Mouse (Mus musculus): ENCODE measurements around the gene Spns1. TPM values are rescaled to one million over a fixed set of nuclear protein-coding genes. Genes with fewer than 3 reads are reported as not detected.
"Not testable (repeated sequence)": the region's sequence is repeated elsewhere in the genome, so short reads cannot be mapped to it uniquely, and the experiment has no call there.

Gene Spns1
- polyA plus RNA-seq, 1 experiment from 2014 or later, result 73.0 TPM

DNA sequence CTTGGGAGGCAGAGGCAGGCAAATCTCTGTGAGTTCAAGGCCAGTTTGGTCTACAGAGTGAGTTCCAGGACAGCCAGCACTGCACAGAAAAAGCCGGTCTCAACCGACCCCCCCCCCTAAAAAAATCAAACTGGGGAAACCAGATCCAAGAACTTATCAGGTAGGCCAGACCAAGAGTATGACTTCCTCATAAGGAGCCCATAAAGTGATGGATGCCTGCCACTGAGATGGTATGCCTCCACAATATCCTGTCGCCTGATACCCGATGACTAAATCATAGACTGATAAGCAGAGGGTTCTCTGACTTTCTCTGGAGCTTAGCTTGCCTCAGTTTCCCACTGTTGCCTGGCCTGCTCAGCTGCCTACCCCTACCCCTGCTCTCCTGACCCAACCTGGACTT, 20.6 kb upstream of the Spns1 start:
- no peak overlapping the region for H3K4me2 ChIP-seq
- H3K27me3 ChIP-seq, result 0 out of 2 replicates have a peak, but pooled peaks cover 3% of the 10 kb centered on the region
- WGBS, result 94% methylated on average over 4 of the region's 4 CpGs
- H3K27ac ChIP-seq (replicated peaks), result no peak overlapping the region
- H3K36me3 ChIP-seq, result no peaks in the 10 kb centered on the region
- H3K4me3 ChIP-seq, result no peak overlapping the region
- ATAC-seq (ENCODE audit: low read depth), result no peak
- H3K9me3 ChIP-seq, result no peaks in the 10 kb centered on the region
- peaks cover 15% of the 10 kb centered on the region for H3K4me1 ChIP-seq (replicated peaks)
- no peak overlapping the region for H3K9ac ChIP-seq

DNA sequence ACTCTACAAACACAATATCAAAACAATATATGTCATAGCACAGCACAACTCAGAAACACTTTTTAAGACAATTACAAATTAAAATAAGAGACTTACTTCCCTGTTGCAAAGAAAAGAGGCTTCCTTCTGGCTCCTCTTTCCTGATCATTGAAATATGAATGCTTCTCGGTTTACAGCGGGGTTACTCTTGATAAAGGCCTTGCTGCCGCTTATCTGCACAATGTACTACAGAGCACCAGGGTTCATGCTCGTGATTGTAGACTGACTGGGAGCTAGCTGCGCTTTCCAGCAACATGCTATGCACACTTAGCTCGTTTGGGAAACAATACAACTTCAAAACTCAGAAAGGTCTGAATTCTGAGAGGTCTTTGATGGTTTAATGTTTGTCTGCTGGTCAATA, 20.0 kb upstream of the Spns1 start:
- no peak for ATAC-seq (ENCODE audit: low read depth)
- 60% methylated on average over 6 of the region's 6 CpGs for WGBS
- no peak overlapping the region for H3K27ac ChIP-seq (replicated peaks)

DNA sequence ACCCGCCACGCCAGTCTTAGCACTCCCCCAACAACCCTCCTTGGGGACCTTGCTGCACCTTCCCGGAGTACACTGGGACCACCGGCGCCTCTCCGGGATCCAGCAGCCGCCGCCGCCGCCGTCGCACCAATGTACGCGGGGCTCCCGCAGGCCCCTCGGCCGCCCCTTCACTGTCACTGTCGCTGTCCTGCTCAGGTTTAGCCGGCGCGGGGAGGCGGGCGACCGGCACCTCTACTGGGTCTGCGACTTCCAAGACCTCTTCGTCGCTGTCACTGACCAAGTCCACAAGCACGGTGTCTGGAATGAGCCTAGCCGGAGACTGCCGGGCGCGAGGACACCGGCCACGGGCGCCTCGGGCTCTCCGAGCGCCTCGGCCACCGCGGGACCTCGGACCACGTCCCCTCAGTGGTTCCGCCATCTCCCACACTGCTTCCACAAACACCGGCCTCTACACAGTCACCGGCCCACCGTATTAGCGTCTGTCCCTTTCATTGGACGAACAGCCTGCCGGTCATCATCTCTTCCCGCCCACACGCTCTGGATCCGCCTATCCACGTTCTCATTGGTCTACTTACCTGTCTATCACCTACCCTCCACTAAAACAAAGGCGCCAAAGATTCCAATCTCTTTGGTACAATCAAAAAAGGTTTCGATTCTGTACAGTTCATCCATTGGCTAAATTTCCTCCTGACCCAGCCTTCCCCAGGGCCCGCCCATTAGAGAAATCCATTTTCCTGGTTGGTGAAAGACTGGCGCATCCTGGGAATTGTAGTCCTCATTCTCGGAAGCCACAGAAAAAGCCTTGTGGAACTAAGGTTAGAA, 19.3 kb upstream of the Spns1 start, which contains the start of gene Nfatc2ip:
Gene Nfatc2ip (minus strand): TSS at position 440 of the 822 bp plus-strand sequence.
- H3K4me1 ChIP-seq (replicated peaks), result peaks cover 15% of the 10 kb centered on the region
- H3K27me3 ChIP-seq, result 0 out of 2 replicates have a peak, but pooled peaks cover 3% of the 10 kb centered on the region
- peak within 1 kb of the TSS; percentile 89 for H3K9ac ChIP-seq
- peak; percentile 100 for ATAC-seq (ENCODE audit: low read depth)
- under 1% methylated on average over 59 of the region's 59 CpGs for WGBS
- peaks cover 3% of the 10 kb centered on the region; the same call in 1 of the 2 replicates for H3K36me3 ChIP-seq
- no peaks in the 10 kb centered on the region for H3K9me3 ChIP-seq
- H3K27ac ChIP-seq (replicated peaks), result peak within 1 kb of the TSS; percentile 73
- peak within 1 kb of the TSS; percentile 88 for H3K4me3 ChIP-seq
- H3K4me2 ChIP-seq, result peak within 1 kb of the TSS; percentile 85

More for the DNA sequence above, 20.0 kb upstream of the Spns1 start:
- H3K4me3 ChIP-seq, result no peak overlapping the region
- H3K4me2 ChIP-seq, result peak overlapping the region; percentile 31; the same call in 1 of the 2 replicates
- no peaks in the 10 kb centered on the region for H3K36me3 ChIP-seq
- H3K9me3 ChIP-seq, result no peaks in the 10 kb centered on the region
- peaks cover 15% of the 10 kb centered on the region for H3K4me1 ChIP-seq (replicated peaks)
- H3K27me3 ChIP-seq, result 0 out of 2 replicates have a peak, but pooled peaks cover 3% of the 10 kb centered on the region
- H3K9ac ChIP-seq, result no peak overlapping the region

DNA sequence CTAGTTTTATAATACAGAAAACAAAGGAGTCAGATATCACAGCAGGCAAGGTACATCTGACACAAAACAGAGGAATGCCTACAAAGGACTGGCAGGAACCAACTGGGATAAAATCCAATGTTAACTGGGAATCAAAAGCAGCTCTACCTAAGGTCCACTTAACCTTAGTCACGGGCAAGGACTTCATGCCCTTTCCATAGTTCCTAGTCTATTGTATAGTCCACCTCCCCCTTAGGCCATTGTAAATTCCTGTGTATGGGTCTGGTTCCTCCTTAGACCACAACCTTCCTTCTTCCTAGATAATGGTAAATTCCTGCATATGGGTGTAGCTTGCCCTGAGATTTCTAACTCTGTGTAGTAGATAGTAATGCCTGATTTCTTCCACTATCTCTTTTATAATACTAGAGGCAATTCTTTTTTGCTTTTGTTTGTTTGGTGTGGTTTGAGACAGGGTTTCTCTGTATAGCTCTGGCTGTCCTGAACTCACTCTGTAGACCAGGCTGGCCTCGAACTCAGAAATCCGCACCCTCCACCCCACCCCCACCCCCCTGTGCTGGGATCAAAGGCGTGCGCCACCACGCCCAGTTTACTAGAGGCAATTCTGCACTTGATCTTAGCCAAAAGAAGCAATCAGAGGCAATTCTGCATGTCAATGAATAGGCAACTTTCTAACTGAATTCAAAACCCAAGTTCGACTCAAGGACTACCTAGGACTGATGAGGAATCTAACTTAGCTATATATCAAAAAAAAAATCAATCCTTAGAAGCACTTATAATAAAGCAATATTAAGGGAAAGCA, 15.0 kb upstream of the Spns1 start:
- H3K27ac ChIP-seq (replicated peaks); H3K9me3 ChIP-seq: not testable (repeated sequence)
- 92% methylated on average over 7 of the region's 7 CpGs for WGBS

DNA sequence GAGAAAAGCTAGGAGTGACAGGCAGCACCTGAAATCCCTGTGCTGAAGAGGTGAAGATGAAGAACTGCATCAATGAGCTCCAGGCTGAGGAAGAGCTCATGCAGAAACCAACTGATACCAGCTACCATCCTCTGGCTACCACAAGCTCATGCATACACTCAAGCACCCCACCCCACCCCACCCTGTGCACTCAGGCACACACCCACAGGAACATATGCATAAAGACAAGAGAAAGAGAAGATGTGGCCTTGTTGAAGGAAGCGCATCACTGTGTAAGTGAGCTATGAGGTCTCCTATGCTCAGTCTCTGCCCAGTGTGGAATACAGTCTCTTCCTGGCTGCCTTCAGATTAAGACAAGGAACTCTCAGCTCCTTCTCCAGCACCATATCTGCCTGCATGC, 10.9 kb upstream of the Spns1 start:
- 100% methylated on average over 1 of the region's 1 CpGs for WGBS
- H3K36me3 ChIP-seq, result peaks cover 68% of the 10 kb centered on the region
- H3K4me3 ChIP-seq, result no peak overlapping the region
- H3K4me2 ChIP-seq, result no peak overlapping the region
- no peaks in the 10 kb centered on the region for H3K9me3 ChIP-seq
- H3K27me3 ChIP-seq, result no peaks in the 10 kb centered on the region
- H3K27ac ChIP-seq (replicated peaks), result no peak overlapping the region
- no peaks in the 10 kb centered on the region for H3K4me1 ChIP-seq (replicated peaks)
- ATAC-seq (ENCODE audit: low read depth), result no peak
- H3K9ac ChIP-seq, result no peak overlapping the region

More for the DNA sequence above, 15.0 kb upstream of the Spns1 start:
- H3K4me3 ChIP-seq; H3K4me2 ChIP-seq; H3K27me3 ChIP-seq; H3K9ac ChIP-seq; ATAC-seq (ENCODE audit: low read depth): not testable (repeated sequence)
- H3K36me3 ChIP-seq, result peaks cover 39% of the 10 kb centered on the region
- peaks cover 14% of the 10 kb centered on the region for H3K4me1 ChIP-seq (replicated peaks)

DNA sequence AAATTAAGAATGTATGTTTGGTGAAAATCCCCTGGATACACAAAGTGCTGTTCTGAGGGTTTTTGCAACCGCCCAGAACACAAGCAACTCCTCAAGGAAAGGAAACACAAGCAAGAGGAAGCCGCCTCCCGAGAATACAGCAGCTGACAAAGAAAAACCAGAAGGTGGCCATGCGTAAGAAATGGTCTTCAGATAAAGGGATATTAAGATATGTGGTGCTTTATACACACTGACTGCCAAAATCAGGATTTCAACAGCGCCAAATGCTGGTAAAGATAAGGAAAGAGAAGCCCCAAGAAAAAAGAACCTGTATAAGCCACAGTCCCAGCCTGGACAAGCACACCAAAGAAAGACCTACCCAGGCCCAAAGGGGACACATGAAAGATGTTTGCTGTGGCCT, 6.3 kb upstream of the Spns1 start:
- no peak overlapping the region for H3K9ac ChIP-seq
- no peaks in the 10 kb centered on the region for H3K9me3 ChIP-seq
- H3K4me3 ChIP-seq, result no peak overlapping the region
- H3K4me2 ChIP-seq, result no peak overlapping the region
- no peaks in the 10 kb centered on the region for H3K27me3 ChIP-seq
- peaks cover 41% of the 10 kb centered on the region for H3K36me3 ChIP-seq
- ATAC-seq (ENCODE audit: low read depth), result no peak
- H3K27ac ChIP-seq (replicated peaks), result no peak overlapping the region
- 88% methylated on average over 5 of the region's 5 CpGs for WGBS
- H3K4me1 ChIP-seq (replicated peaks), result no peaks in the 10 kb centered on the region

DNA sequence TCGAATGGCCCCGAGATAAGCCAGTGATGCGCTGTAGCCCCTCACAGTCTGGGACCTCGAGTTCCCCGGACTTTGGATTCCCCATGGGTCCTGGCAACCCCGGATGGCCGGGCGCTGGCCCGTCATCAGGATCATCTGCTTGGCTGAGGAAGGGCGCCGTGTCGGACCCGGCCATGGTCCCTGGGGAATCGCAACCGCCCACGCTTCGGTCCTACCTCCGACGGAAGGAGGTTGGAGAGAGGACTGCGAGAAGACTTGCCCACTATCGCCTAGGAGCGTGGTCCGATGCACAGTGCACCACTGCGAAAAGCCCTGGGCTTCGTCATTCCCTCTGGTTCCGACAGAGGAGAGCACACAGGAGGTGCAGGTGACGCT, 360 bp downstream of the Spns1 start:
- peaks cover 29% of the 10 kb centered on the region for H3K36me3 ChIP-seq
- H3K27ac ChIP-seq (replicated peaks), result peak overlapping the region; percentile 52; the same call in 1 of the 2 replicates
- peaks cover 24% of the 10 kb centered on the region for H3K4me1 ChIP-seq (replicated peaks)
- no peaks in the 10 kb centered on the region for H3K27me3 ChIP-seq
- peak overlapping the region; percentile 98 for H3K4me3 ChIP-seq
- H3K9ac ChIP-seq, result peak overlapping the region; percentile 90
- H3K4me2 ChIP-seq, result peak overlapping the region; percentile 98
- ATAC-seq (ENCODE audit: low read depth), result peak; percentile 73
- no peaks in the 10 kb centered on the region for H3K9me3 ChIP-seq
- 2% methylated on average over 27 of the region's 27 CpGs for WGBS

DNA sequence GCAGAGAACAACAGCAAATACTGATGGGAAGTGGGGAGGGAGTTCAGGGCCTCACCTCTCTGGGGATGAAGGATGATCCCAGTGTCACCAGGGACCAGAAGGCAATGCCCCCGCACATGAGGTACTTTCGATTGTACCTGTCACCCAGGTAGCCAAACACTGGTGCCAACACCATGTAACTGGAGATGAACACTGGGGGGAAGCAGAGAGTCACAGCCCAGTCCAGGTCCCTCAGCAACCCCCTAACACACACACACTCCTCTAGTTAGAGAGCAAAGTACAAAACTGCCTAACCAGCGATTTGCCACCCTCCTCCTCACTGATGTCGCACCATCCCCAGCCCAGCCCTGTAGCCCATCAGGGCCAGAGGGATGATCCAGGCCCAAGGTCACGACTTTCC, 2.2 kb downstream of the Spns1 start:
- Histone ChIP-seq H3K4me1 (replicated peaks) (peaks cover 24% of the 10 kb centered on the region), H3K4me3 (no peak overlapping the region), H3K4me2 (no peak overlapping the region), H3K27me3 (no peaks in the 10 kb centered on the region), H3K9ac (no peak overlapping the region), H3K27ac (replicated peaks) (no peak overlapping the region), H3K36me3 (peaks cover 48% of the 10 kb centered on the region), H3K9me3 (no peaks in the 10 kb centered on the region)
- ATAC-seq (ENCODE audit: low read depth), result no peak
- WGBS, result 79% methylated on average over 5 of the region's 5 CpGs

DNA sequence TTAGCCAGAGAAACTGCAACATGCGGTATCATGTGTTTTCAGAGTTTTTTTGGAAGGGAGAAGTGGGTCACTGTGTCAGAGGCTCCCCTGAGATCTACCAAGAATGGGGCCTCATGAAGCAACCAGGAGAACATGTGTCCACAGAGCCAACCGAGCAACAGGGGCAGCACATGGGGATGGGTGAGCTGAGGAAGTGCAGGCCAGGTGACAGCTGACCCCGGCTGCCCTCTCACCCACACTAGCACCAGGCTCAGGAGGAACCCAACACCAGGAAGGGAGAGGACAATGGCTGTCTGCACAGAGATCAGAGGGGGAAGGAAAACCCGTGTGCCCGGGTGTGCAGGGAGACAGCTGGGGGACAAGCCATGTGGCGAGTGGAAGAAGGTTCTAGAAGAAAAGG, 2.7 kb downstream of the Spns1 start:
- peaks cover 24% of the 10 kb centered on the region for H3K4me1 ChIP-seq (replicated peaks)
- WGBS, result 78% methylated on average over 6 of the region's 6 CpGs
- H3K4me2 ChIP-seq, result no peak overlapping the region
- H3K27me3 ChIP-seq, result no peaks in the 10 kb centered on the region
- no peak overlapping the region for H3K27ac ChIP-seq (replicated peaks)
- no peaks in the 10 kb centered on the region for H3K9me3 ChIP-seq
- no peak for ATAC-seq (ENCODE audit: low read depth)
- H3K4me3 ChIP-seq, result no peak overlapping the region
- H3K36me3 ChIP-seq, result peaks cover 52% of the 10 kb centered on the region
- H3K9ac ChIP-seq, result no peak overlapping the region

DNA sequence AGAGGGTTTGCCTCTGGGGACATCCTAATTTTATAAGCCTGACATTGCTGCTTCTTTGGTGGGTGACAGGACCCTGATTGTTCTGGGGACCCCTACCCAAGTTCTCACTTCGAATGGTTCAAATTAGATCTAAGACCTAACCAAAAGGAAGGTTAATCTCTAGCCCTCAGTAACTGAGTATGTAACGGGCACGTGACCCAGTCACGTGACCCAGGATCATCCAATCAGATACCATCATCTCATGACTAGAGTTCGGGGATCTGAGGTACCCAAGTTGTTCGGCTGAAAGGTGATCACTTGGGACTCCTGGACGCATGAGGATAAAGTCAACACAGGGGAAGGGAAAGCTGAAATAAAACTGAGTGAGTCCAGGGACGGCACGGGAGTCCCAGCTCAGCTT, 4.2 kb downstream of the Spns1 start:
- H3K36me3 ChIP-seq, result peaks cover 56% of the 10 kb centered on the region
- no peaks in the 10 kb centered on the region for H3K9me3 ChIP-seq
- peaks cover 19% of the 10 kb centered on the region for H3K4me1 ChIP-seq (replicated peaks)
- no peak overlapping the region for H3K27ac ChIP-seq (replicated peaks)
- H3K9ac ChIP-seq, result no peak overlapping the region
- no peaks in the 10 kb centered on the region for H3K27me3 ChIP-seq
- 85% methylated on average over 9 of the region's 9 CpGs for WGBS
- H3K4me2 ChIP-seq, result no peak overlapping the region
- ATAC-seq (ENCODE audit: low read depth), result no peak
- H3K4me3 ChIP-seq, result no peak overlapping the region

DNA sequence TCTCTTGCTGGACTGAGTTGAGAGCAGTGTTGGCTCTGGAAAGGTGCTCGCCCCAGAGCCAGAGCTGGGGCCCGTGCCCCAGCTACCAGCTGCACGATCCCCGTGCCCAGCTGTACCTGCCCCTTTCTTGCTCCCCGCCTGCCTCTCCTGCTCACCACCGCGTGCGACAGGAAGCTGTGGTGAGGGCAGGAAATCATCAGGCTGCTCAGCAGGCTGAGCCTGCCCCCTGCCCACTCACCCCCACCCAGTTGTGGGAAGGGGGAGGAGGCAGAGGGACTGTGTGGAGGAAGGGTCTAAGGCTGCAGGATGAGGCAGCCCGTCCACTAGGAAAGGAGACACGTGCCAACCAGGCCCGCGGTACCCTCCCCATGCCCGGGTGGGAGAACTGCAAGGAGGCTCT, 7.9 kb downstream of the Spns1 start, which contains the start of gene Lat:
Gene Lat (minus strand): TSS at position 178 of the 400 bp plus-strand sequence.
- no peaks in the 10 kb centered on the region for H3K9me3 ChIP-seq
- WGBS, result 80% methylated on average over 13 of the region's 13 CpGs
- H3K4me1 ChIP-seq (replicated peaks), result no peaks in the 10 kb centered on the region
- H3K27me3 ChIP-seq, result no peaks in the 10 kb centered on the region
- peaks cover 62% of the 10 kb centered on the region for H3K36me3 ChIP-seq
- H3K4me3 ChIP-seq, result no peak within 1 kb of the TSS
- H3K9ac ChIP-seq, result no peak within 1 kb of the TSS
- H3K27ac ChIP-seq (replicated peaks), result no peak within 1 kb of the TSS
- ATAC-seq (ENCODE audit: low read depth), result no peak
- H3K4me2 ChIP-seq, result no peak within 1 kb of the TSS

DNA sequence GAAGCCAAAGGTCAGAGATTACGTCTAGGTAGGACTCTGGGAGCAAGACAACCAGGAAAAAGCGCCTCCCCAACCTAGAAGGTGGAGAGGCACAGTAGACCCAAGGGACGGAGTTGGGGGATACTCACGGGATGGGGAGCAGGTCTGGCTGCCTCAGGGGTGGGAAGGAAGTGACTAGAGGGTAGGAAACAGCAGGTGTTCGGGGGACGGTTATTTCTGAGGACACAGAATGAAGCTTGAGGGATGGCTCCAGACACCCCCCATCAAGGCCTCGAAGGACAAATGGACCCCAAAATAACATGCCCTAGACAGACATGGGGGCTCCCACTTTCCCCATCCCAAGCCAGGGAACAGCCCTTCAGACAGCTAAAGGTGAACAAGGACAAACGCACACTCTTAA, 8.9 kb downstream of the Spns1 start:
- H3K36me3 ChIP-seq, result peaks cover 58% of the 10 kb centered on the region
- no peaks in the 10 kb centered on the region for H3K9me3 ChIP-seq
- H3K27me3 ChIP-seq, result no peaks in the 10 kb centered on the region
- no peak overlapping the region for H3K4me2 ChIP-seq
- H3K27ac ChIP-seq (replicated peaks), result no peak overlapping the region
- no peak for ATAC-seq (ENCODE audit: low read depth)
- H3K4me3 ChIP-seq, result no peak overlapping the region
- no peaks in the 10 kb centered on the region for H3K4me1 ChIP-seq (replicated peaks)
- no peak overlapping the region for H3K9ac ChIP-seq
- 84% methylated on average over 8 of the region's 8 CpGs for WGBS

Data from neural tube, embryonic 13.5 days (tissue).